Mouse (Mus musculus) liver, embryonic 14.5 days (tissue): ENCODE measurements around the gene Grcc10.

ENCODE experiments used
- CTCF ChIP-seq: IDR thresholded peaks from 2 replicates; pipeline ENCODE4 v1.5.1; 2016; ENCODE audit warnings: antibody characterized with exemption, low read depth, control low read depth
- EP300 ChIP-seq: IDR thresholded peaks from 2 replicates; pipeline ENCODE4 v1.6.1; 2016; ENCODE audit warnings: antibody characterized with exemption, low read depth

GRCm38 (mm10) chr6:124789519-124789918, 48.3 kb upstream of the Grcc10 start:
- TF ChIP-seq EP300 (no peak), CTCF (no peak)
